Mouse (Mus musculus): ENCODE results near the gene Arid4a. TPM values are rescaled to one million over a fixed set of nuclear protein-coding genes. Genes with fewer than 3 reads are reported as not detected.

Arid4a gene
- polyA plus RNA-seq, 1 experiment from 2014 or later: 26.6 TPM

- WGBS: 79% methylated on average over 5 of the region's 5 CpGs
These were observed 123.6 kb downstream of the Arid4a start for GRCm38 (mm10) chr12:71139258-71139828.

GRCm38 (mm10) chr12:71141189-71141588, 125.4 kb downstream of the Arid4a start:
- H3K4me1 ChIP-seq: peaks cover 22% of the 10 kb centered on the region
- DNase-seq (ENCODE audit: low spot score): no peak
- H3K36me3 ChIP-seq: peaks cover 68% of the 10 kb centered on the region

More at GRCm38 (mm10) chr12:71139258-71139828, 123.6 kb downstream of the Arid4a start:
- Histone ChIP-seq H3K36me3 (peaks cover 50% of the 10 kb centered on the region), H3K9me3 (replicated peaks) (no peaks in the 10 kb centered on the region), H3K27me3 (ENCODE audit: low read depth, poor library complexity, severe bottlenecking) (no peaks in the 10 kb centered on the region), H3K27ac (replicated peaks) (no peak overlapping the region), H3K4me3 (peak overlapping the region; percentile 96; the same call in 1 of the 2 replicates), H3K4me1 (peaks cover 36% of the 10 kb centered on the region)
- DNase-seq (ENCODE audit: low spot score): no peak

GRCm38 (mm10) chr12:71147641-71148040, 131.9 kb downstream of the Arid4a start:
- no peak overlapping the region for H3K4me3 ChIP-seq
- DNase-seq (ENCODE audit: low spot score): peak; percentile 24

More at GRCm38 (mm10) chr12:71141189-71141588, 125.4 kb downstream of the Arid4a start:
- no peak overlapping the region for H3K27ac ChIP-seq (replicated peaks)
- no peaks in the 10 kb centered on the region for H3K27me3 ChIP-seq (ENCODE audit: low read depth, poor library complexity, severe bottlenecking)
- H3K9me3 ChIP-seq (replicated peaks): no peaks in the 10 kb centered on the region
- no peak overlapping the region for H3K4me3 ChIP-seq

More at GRCm38 (mm10) chr12:71147641-71148040, 131.9 kb downstream of the Arid4a start:
- H3K9me3 ChIP-seq (replicated peaks): no peaks in the 10 kb centered on the region
- 89% methylated on average over 3 of the region's 3 CpGs for WGBS
- no peak overlapping the region for H3K27ac ChIP-seq (replicated peaks)
- no peaks in the 10 kb centered on the region for H3K27me3 ChIP-seq (ENCODE audit: low read depth, poor library complexity, severe bottlenecking)
- no peaks in the 10 kb centered on the region for H3K4me1 ChIP-seq
- H3K36me3 ChIP-seq: peaks cover 95% of the 10 kb centered on the region

Other genes starting within 250 kb of the Arid4a start
- 18.0 and 19.2 TPM in 2 replicates for gene Frmd6, start 190.5 kb upstream of the Arid4a start, polyA plus RNA-seq (2016; fragmentation: Nextera tagmentation; extraction: Ambion mirVana)
- gene Actr10, start 78.1 kb upstream of the Arid4a start, polyA plus RNA-seq (2016; fragmentation: Nextera tagmentation; extraction: Ambion mirVana): 225 and 228 TPM in 2 replicates
- 620 and 680 TPM in 2 replicates for gene Psma3, start 41.4 kb upstream of the Arid4a start, polyA plus RNA-seq (2016; fragmentation: Nextera tagmentation; extraction: Ambion mirVana)
- gene Tomm20l, start 95.4 kb downstream of the Arid4a start, polyA plus RNA-seq (2016; fragmentation: Nextera tagmentation; extraction: Ambion mirVana): not detected in 2 replicates
- gene Timm9, start 120.7 kb downstream of the Arid4a start, polyA plus RNA-seq (2016; fragmentation: Nextera tagmentation; extraction: Ambion mirVana): 70.2 and 82.7 TPM in 2 replicates
- gene 2700049A03Rik, start 120.9 kb downstream of the Arid4a start, polyA plus RNA-seq (2016; fragmentation: Nextera tagmentation; extraction: Ambion mirVana): 17.4 and 17.5 TPM in 2 replicates

Measured in midbrain, embryonic 10.5 days (tissue).